Comparison of ENCODE assay signal across 11 mouse cellular contexts in genomic region chr10:80962585-80962984, GRCm38 (mm10). TPM values are rescaled to one million over a fixed set of nuclear protein-coding genes. Genes with fewer than 3 reads are reported as not detected.
DNase-seq lines count a peak whose midpoint lies in the region; ATAC-seq and TF ChIP-seq lines count a peak whose summit lies in the region.
"Had no signal": no experiment of that assay in that cellular context is flagged by ENCODE, and none has a peak within 500 bp of the region (broad histone marks: within the 10 kb centered on the region; RNA-seq: fewer than 3 reads in every experiment).

No protein-coding gene starts in this region.

- no peak for TF ChIP-seq CTCF in heart, adult 2 months (IDR thresholded peaks at IDR 0.05)
- TF ChIP-seq CTCF in lung, adult 2 months (IDR thresholded peaks at IDR 0.05; ENCODE audit: insufficient read depth, low read length) = no peak

- peak overlapping the region; percentile 26; the same call in 1 of the 2 replicates for H3K27ac ChIP-seq in heart, adult 2 months
- H3K27ac ChIP-seq in liver, embryonic 15.5 days (replicated peaks) = peak overlapping the region; percentile 77
- H3K27ac ChIP-seq: hindbrain, embryonic 12.5 days had no signal

- no peak overlapping the region for H3K4me2 ChIP-seq in liver, embryonic 15.5 days
- H3K4me2 ChIP-seq: hindbrain, embryonic 12.5 days had no signal

- H3K4me1 ChIP-seq in heart, adult 2 months (ENCODE audit: control insufficient read depth, insufficient read depth, low read length) = peaks cover 9% of the 10 kb centered on the region
- H3K4me1 ChIP-seq in lung, adult 2 months (ENCODE audit: control insufficient read depth, insufficient read depth, low read length) = peaks cover 37% of the 10 kb centered on the region
- H3K4me1 ChIP-seq in liver, embryonic 15.5 days (replicated peaks) = peaks cover 45% of the 10 kb centered on the region

- no peak for TF ChIP-seq POLR2A in heart, adult 2 months (IDR thresholded peaks at IDR 0.05; ENCODE audit: insufficient read depth, low read depth, low read length)
- TF ChIP-seq POLR2A in lung, adult 2 months (IDR thresholded peaks at IDR 0.05; ENCODE audit: borderline replicate concordance, extremely low read depth, low read depth, low read length) = no peak

- DNase-seq in heart, adult 2 months = no peak
- DNase-seq in heart, postnatal 4 days = no peak
- peak; percentile 37 for DNase-seq in lung, adult 2 months
- DNase-seq in lung, postnatal 14 days = no peak
- DNase-seq in right cerebral cortex, postnatal 10 days (ENCODE audit: low spot score in 2 of 2) = no peak

- H3K9me3 ChIP-seq in liver, embryonic 15.5 days (replicated peaks) = no peaks in the 10 kb centered on the region
- H3K9me3 ChIP-seq: hindbrain, embryonic 12.5 days; megakaryocyte, embryonic 14.5 days had no signal

- H3K9ac ChIP-seq in heart, adult 2 months (ENCODE audit: low read depth, low read length) = no peak overlapping the region
- no peak overlapping the region for H3K9ac ChIP-seq in liver, embryonic 15.5 days
- H3K9ac ChIP-seq: hindbrain, embryonic 12.5 days had no signal

- no peak overlapping the region for H3K4me3 ChIP-seq in heart, adult 2 months
- H3K4me3 ChIP-seq in lung, adult 2 months (replicated peaks; ENCODE audit: extremely low read depth, low read depth, low read length) = no peak overlapping the region
- H3K4me3 ChIP-seq in liver, embryonic 15.5 days (replicated peaks) = no peak overlapping the region
- H3K4me3 ChIP-seq: hindbrain, embryonic 12.5 days; megakaryocyte, embryonic 14.5 days had no signal

- TF ChIP-seq EP300 in heart, adult 2 months (IDR thresholded peaks at IDR 0.05; ENCODE audit: insufficient read depth, low read depth, low read length) = no peak

- no peaks in the 10 kb centered on the region for H3K27me3 ChIP-seq in heart, adult 2 months (ENCODE audit: control insufficient read depth, insufficient read depth, low read length)
- no peaks in the 10 kb centered on the region for H3K27me3 ChIP-seq in liver, embryonic 15.5 days
- H3K27me3 ChIP-seq: hindbrain, embryonic 12.5 days had no signal

- intact Hi-C loops in heart, adult 2 months (cut with DNase I) = no loop called here

- 74% methylated on average over 5 of the region's 5 CpGs for WGBS in heart, adult 2 months
- WGBS in lung, adult 2 months = 44% methylated on average over 5 of the region's 5 CpGs
- WGBS in liver, embryonic 15.5 days (ENCODE audit: insufficient replicate concordance) = 49% methylated on average over 5 of the region's 5 CpGs

- no peaks in the 10 kb centered on the region for H3K79me2 ChIP-seq in heart, adult 2 months (replicated peaks; ENCODE audit: control insufficient read depth, insufficient read depth, low read length)

- no peaks in the 10 kb centered on the region for H3K36me3 ChIP-seq in heart, adult 2 months (ENCODE audit: control insufficient read depth, insufficient read depth, low read length)
- no peaks in the 10 kb centered on the region for H3K36me3 ChIP-seq in liver, embryonic 15.5 days (replicated peaks)
- H3K36me3 ChIP-seq: hindbrain, embryonic 12.5 days had no signal

- no peak for ATAC-seq in liver, embryonic 15.5 days (ENCODE audit: insufficient read depth)
- ATAC-seq in megakaryocyte-erythroid progenitor cell, adult 5-6 weeks (replicated peaks; ENCODE audit: low FRiP score, low TSS enrichment, poor library complexity, severe bottlenecking) = no peak
- ATAC-seq in erythroblast, adult 5-6 weeks (replicated peaks; ENCODE audit: low FRiP score, poor library complexity, severe bottlenecking) = no peak

RNA-seq across cellular contexts. Expression of gene Gadd45b, which starts 32.7 kb away (rescaled TPM):
- 10 to 100 TPM; 10.9 to 13.9 TPM for total RNA-seq in heart, adult 2 months (2021)
- polyA plus RNA-seq in heart, adult 2 months (2012; rRNA removed) = 10.0 and 10.1 TPM in 2 replicates
- 1 to 10 TPM; 6.4 to 9.5 TPM for total RNA-seq in heart, postnatal 4 days (2021)
- polyA plus RNA-seq in lung, adult 2 months (2012; rRNA removed) = 103 and 120 TPM in 2 replicates
- polyA plus RNA-seq in liver, embryonic 15.5 days (2015; fragmentation: Nextera tagmentation; extraction: Ambion mirVana) = 3.8 and 4.0 TPM in 2 replicates
- not detected in 2 replicates for total RNA-seq in megakaryocyte-erythroid progenitor cell, adult 5-6 weeks (2014; fragmentation: Nextera tagmentation)
- 7.5 and 8.7 TPM in 2 replicates for total RNA-seq in megakaryocyte-erythroid progenitor cell, adult 5-6 weeks (2017)
- total RNA-seq in erythroblast, adult 5-6 weeks (2015; ENCODE audit: low replicate concordance) = 2.3 and 10.6 TPM in 2 replicates
- 3.2 and 4.9 TPM in 2 replicates for total RNA-seq in erythroblast, adult 5-6 weeks (2017; ENCODE audit: low replicate concordance)

RNA-seq across cellular contexts. Expression of gene Lmnb2, which starts 44.5 kb away (rescaled TPM):
- 1 to 10 TPM; 3.6 to 5.4 TPM for total RNA-seq in heart, adult 2 months (2021)
- 5.4 and 7.4 TPM in 2 replicates for polyA plus RNA-seq in heart, adult 2 months (2012; rRNA removed)
- 10 to 100 TPM; 15.5 to 17.2 TPM for total RNA-seq in heart, postnatal 4 days (2021)
- polyA plus RNA-seq in lung, adult 2 months (2012; rRNA removed) = 9.4 and 11.3 TPM in 2 replicates
- polyA plus RNA-seq in liver, embryonic 15.5 days (2015; fragmentation: Nextera tagmentation; extraction: Ambion mirVana) = 11.0 and 12.4 TPM in 2 replicates
- 14.9 and 24.4 TPM in 2 replicates for total RNA-seq in megakaryocyte-erythroid progenitor cell, adult 5-6 weeks (2014; fragmentation: Nextera tagmentation)
- 24.0 and 29.0 TPM in 2 replicates for total RNA-seq in megakaryocyte-erythroid progenitor cell, adult 5-6 weeks (2017)
- 2.7 and 7.3 TPM in 2 replicates for total RNA-seq in erythroblast, adult 5-6 weeks (2015; ENCODE audit: low replicate concordance)
- total RNA-seq in erythroblast, adult 5-6 weeks (2017; ENCODE audit: low replicate concordance) = 9.3 and 9.7 TPM in 2 replicates

RNA-seq across cellular contexts. Expression of gene Gng7, which starts 52.2 kb away (rescaled TPM):
- under 1 TPM; 0.50 to 0.63 TPM for total RNA-seq in heart, adult 2 months (2021)
- 0.68 and 1.1 TPM in 2 replicates for polyA plus RNA-seq in heart, adult 2 months (2012; rRNA removed)
- total RNA-seq in heart, postnatal 4 days (2021) = under 1 TPM; 0.38 to 0.47 TPM
- 2.6 and 3.0 TPM in 2 replicates for polyA plus RNA-seq in lung, adult 2 months (2012; rRNA removed)
- 0.36 and 0.41 TPM in 2 replicates for polyA plus RNA-seq in liver, embryonic 15.5 days (2015; fragmentation: Nextera tagmentation; extraction: Ambion mirVana)
- 1.5 and 3.6 TPM in 2 replicates for total RNA-seq in megakaryocyte-erythroid progenitor cell, adult 5-6 weeks (2014; fragmentation: Nextera tagmentation)
- 0.14 and 0.46 TPM in 2 replicates for total RNA-seq in megakaryocyte-erythroid progenitor cell, adult 5-6 weeks (2017)
- total RNA-seq in erythroblast, adult 5-6 weeks (2015; ENCODE audit: low replicate concordance) = not detected in 2 replicates
- total RNA-seq in erythroblast, adult 5-6 weeks (2017; ENCODE audit: low replicate concordance) = not detected in 2 replicates
- total RNA-seq: neutrophil, adult 5-6 weeks had no signal
